10 mouse cellular contexts compared by ENCODE assay signal in genomic region chr13:41865071-41865470, GRCm38 (mm10). TPM values are rescaled to one million over a fixed set of nuclear protein-coding genes. Genes with fewer than 3 reads are reported as not detected.
DNase-seq lines count a peak whose midpoint lies in the region; ATAC-seq lines count a peak whose summit lies in the region.
"Had no signal": no experiment of that assay in that cellular context is flagged by ENCODE, and none has a peak within 500 bp of the region (broad histone marks: within the 10 kb centered on the region; RNA-seq: fewer than 3 reads in every experiment).

No protein-coding gene starts in this region.

- H3K36me3 ChIP-seq in heart, embryonic 16.5 days (ENCODE audit: control insufficient read depth, insufficient read depth): no peaks in the 10 kb centered on the region
- H3K36me3 ChIP-seq in forebrain, embryonic 16.5 days (ENCODE audit: control insufficient read depth, insufficient read depth): no peaks in the 10 kb centered on the region
- H3K36me3 ChIP-seq: liver, embryonic 12.5 days had no signal

- H3K9ac ChIP-seq in heart, embryonic 16.5 days (ENCODE audit: low read length): no peak overlapping the region
- H3K9ac ChIP-seq in forebrain, embryonic 16.5 days (replicated peaks; ENCODE audit: low read depth, low read length): no peak overlapping the region
- H3K9ac ChIP-seq: liver, embryonic 12.5 days had no signal

- H3K27ac ChIP-seq in heart, embryonic 16.5 days (ENCODE audit: low read length): peak overlapping the region; percentile 38
- no peak overlapping the region for H3K27ac ChIP-seq in forebrain, embryonic 16.5 days (ENCODE audit: low read length)
- H3K27ac ChIP-seq: liver, embryonic 12.5 days had no signal

- H3K27me3 ChIP-seq in heart, embryonic 16.5 days (ENCODE audit: control insufficient read depth, insufficient read depth, low read length): no peaks in the 10 kb centered on the region
- H3K27me3 ChIP-seq in forebrain, embryonic 16.5 days (replicated peaks; ENCODE audit: control insufficient read depth, insufficient read depth, low read length): no peaks in the 10 kb centered on the region
- H3K27me3 ChIP-seq: liver, embryonic 12.5 days had no signal

- no peak overlapping the region for H3K4me2 ChIP-seq in heart, embryonic 16.5 days (ENCODE audit: low read depth, low read length)
- no peak overlapping the region for H3K4me2 ChIP-seq in forebrain, embryonic 16.5 days (ENCODE audit: low read length)
- H3K4me2 ChIP-seq: liver, embryonic 12.5 days had no signal

- H3K4me3 ChIP-seq in heart, embryonic 16.5 days (ENCODE audit: low read length): no peak overlapping the region
- no peak overlapping the region for H3K4me3 ChIP-seq in forebrain, embryonic 16.5 days (replicated peaks; ENCODE audit: low read length)
- H3K4me3 ChIP-seq: liver, embryonic 12.5 days had no signal

- peak; percentile 80; the same call in 1 of the 2 replicates for ATAC-seq in heart, embryonic 16.5 days (replicated peaks; ENCODE audit: extremely low read depth, insufficient read depth, low FRiP score)
- no peak for ATAC-seq in forebrain, embryonic 16.5 days
- ATAC-seq: liver, embryonic 12.5 days had no signal

- peak; percentile 9 for DNase-seq in adrenal gland, postnatal 25 days
- no peak for DNase-seq in adrenal gland, postnatal 36 days
- DNase-seq in adipocyte (ENCODE audit: low spot score): peak; percentile 77
- peak; percentile 38 to 47 for DNase-seq in kidney, postnatal 36 days
- DNase-seq in frontal cortex, postnatal 10 days (ENCODE audit: low spot score in 2 of 2): no peak
- no peak for DNase-seq in T-cell, adult 2 months (ENCODE audit: low spot score)

- H3K4me1 ChIP-seq in heart, embryonic 16.5 days (ENCODE audit: control insufficient read depth, insufficient read depth, low read length): peaks cover 3% of the 10 kb centered on the region; the same call in 1 of the 2 replicates
- no peaks in the 10 kb centered on the region for H3K4me1 ChIP-seq in forebrain, embryonic 16.5 days (replicated peaks; ENCODE audit: control insufficient read depth, insufficient read depth, low read length)
- H3K4me1 ChIP-seq: liver, embryonic 12.5 days had no signal

- WGBS in heart, embryonic 16.5 days: 57% methylated on average over 5 of the region's 5 CpGs
- 77% methylated on average over 5 of the region's 5 CpGs for WGBS in forebrain, embryonic 16.5 days

- H3K9me3 ChIP-seq in heart, embryonic 16.5 days (replicated peaks; ENCODE audit: control insufficient read depth, low read length): no peaks in the 10 kb centered on the region
- no peaks in the 10 kb centered on the region for H3K9me3 ChIP-seq in forebrain, embryonic 16.5 days (ENCODE audit: control insufficient read depth, low read length)
- H3K9me3 ChIP-seq: liver, embryonic 12.5 days had no signal

RNA-seq across cellular contexts. Expression of gene Adtrp, which starts 17.6 kb away (rescaled TPM):
- total RNA-seq in adrenal gland, postnatal 25 days (2021): 20.6 and 32.9 TPM in 2 replicates
- total RNA-seq in adrenal gland, postnatal 36 days (2021): 10 to 100 TPM; 22.5 to 45.9 TPM
- 0.22 TPM in 1 of 2 replicates, not detected in the other for polyA plus RNA-seq in heart, embryonic 16.5 days (2015; fragmentation: Nextera tagmentation; extraction: Ambion mirVana)
- polyA plus RNA-seq in forebrain, embryonic 16.5 days (2015; fragmentation: Nextera tagmentation; extraction: Ambion mirVana): not detected in 2 replicates
- total RNA-seq: hematopoietic stem cell, adult 5-6 weeks had no signal
- polyA plus RNA-seq: liver, embryonic 12.5 days had no signal

Comparison
In these comparisons a context has a peak if more than half of its experiments do, and no peak if none do; other contexts are left out.
1. DNase-seq: peak in adrenal gland, postnatal 25 days (single experiment), adipocyte (single experiment) and kidney, postnatal 36 days (2 of 2); none in adrenal gland, postnatal 36 days (0 of 2), frontal cortex, postnatal 10 days (0 of 2) and T-cell, adult 2 months (single experiment).